Mouse (Mus musculus): ENCODE results near the gene Efnb3. TPM values are rescaled to one million over a fixed set of nuclear protein-coding genes. Genes with fewer than 3 reads are reported as not detected.
"Not testable (repeated sequence)": the region's sequence is repeated elsewhere in the genome, so short reads cannot be mapped to it uniquely, and the experiment has no call there.

The Efnb3 gene
- total and polyA plus RNA-seq, 2 experiments from 2014 or later: 145 to 166 TPM

GRCm38 (mm10) chr11:69532480-69533150 is 27.4 kb downstream of the Efnb3 start:
- 86% methylated on average over 7 of the region's 7 CpGs for WGBS
- H3K9me3 ChIP-seq (ENCODE audit: low read length): no peaks in the 10 kb centered on the region
- peak; percentile 44 for TF ChIP-seq CTCF (IDR thresholded peaks at IDR 0.05)

GRCm38 (mm10) chr11:69530755-69531154 is 29.2 kb downstream of the Efnb3 start:
- not testable (repeated sequence) for H3K9me3 ChIP-seq (ENCODE audit: low read length)

More at GRCm38 (mm10) chr11:69532480-69533150, 27.4 kb downstream of the Efnb3 start:
- Histone ChIP-seq H3K36me3 (ENCODE audit: insufficient read depth, low read length) (no peaks in the 10 kb centered on the region), H3K27me3 (ENCODE audit: insufficient read depth, low read length) (no peaks in the 10 kb centered on the region), H3K4me2 (ENCODE audit: low read depth, low read length, poor library complexity, severe bottlenecking) (no peak overlapping the region), H3K4me3 (ENCODE audit: low read depth, low read length) (no peak overlapping the region), H3K9ac (replicated peaks; ENCODE audit: low read length, poor library complexity, severe bottlenecking) (no peak overlapping the region), H3K27ac (ENCODE audit: low read depth, low read length) (no peak overlapping the region), H3K4me1 (ENCODE audit: insufficient read depth, low read length) (no peaks in the 10 kb centered on the region)
- ATAC-seq (ENCODE audit: low FRiP score) (no peak), DNase-seq (ENCODE audit: low spot score) (no peak)

GRCm38 (mm10) chr11:69530281-69530680 is 29.7 kb downstream of the Efnb3 start:
- not testable (repeated sequence) for H3K9ac ChIP-seq (replicated peaks; ENCODE audit: low read length, poor library complexity, severe bottlenecking); H3K4me3 ChIP-seq (ENCODE audit: low read depth, low read length); H3K9me3 ChIP-seq (ENCODE audit: low read length); H3K27me3 ChIP-seq (ENCODE audit: insufficient read depth, low read length); H3K27ac ChIP-seq (ENCODE audit: low read depth, low read length); H3K4me2 ChIP-seq (ENCODE audit: low read depth, low read length, poor library complexity, severe bottlenecking); DNase-seq (ENCODE audit: low spot score); ATAC-seq (ENCODE audit: low FRiP score); H3K36me3 ChIP-seq (ENCODE audit: insufficient read depth, low read length); H3K4me1 ChIP-seq (ENCODE audit: insufficient read depth, low read length)
- peak; percentile 27; the same call in 1 of the 2 replicates for TF ChIP-seq CTCF (IDR thresholded peaks at IDR 0.05)
- WGBS: 92% methylated on average over 3 of the region's 3 CpGs

More at GRCm38 (mm10) chr11:69530755-69531154, 29.2 kb downstream of the Efnb3 start:
- peak; percentile 43; the same call in 1 of the 2 replicates for TF ChIP-seq CTCF (IDR thresholded peaks at IDR 0.05)
- not testable (repeated sequence) for DNase-seq (ENCODE audit: low spot score); H3K4me3 ChIP-seq (ENCODE audit: low read depth, low read length); H3K4me2 ChIP-seq (ENCODE audit: low read depth, low read length, poor library complexity, severe bottlenecking); H3K27me3 ChIP-seq (ENCODE audit: insufficient read depth, low read length); H3K4me1 ChIP-seq (ENCODE audit: insufficient read depth, low read length); H3K36me3 ChIP-seq (ENCODE audit: insufficient read depth, low read length); H3K27ac ChIP-seq (ENCODE audit: low read depth, low read length); H3K9ac ChIP-seq (replicated peaks; ENCODE audit: low read length, poor library complexity, severe bottlenecking); ATAC-seq (ENCODE audit: low FRiP score)
- WGBS: 92% methylated on average over 6 of the region's 6 CpGs

DNA sequence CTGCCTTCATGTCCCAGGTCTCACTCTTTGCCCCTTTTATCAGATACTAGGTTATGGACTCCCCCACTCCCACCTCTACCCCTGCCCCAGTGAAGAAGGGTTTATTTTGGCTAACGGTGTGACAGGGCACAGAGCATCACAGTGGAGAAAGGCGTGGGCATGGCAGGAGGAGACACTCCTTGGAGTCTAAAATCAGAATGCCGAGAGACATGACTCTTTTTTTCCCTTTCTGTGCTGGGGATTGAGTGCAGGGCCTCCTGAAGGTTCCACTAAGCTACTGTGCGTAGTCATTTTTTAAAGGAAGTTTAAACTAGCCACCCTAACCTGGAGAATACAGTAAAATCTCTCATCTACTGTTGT is 32.0 kb downstream of the Efnb3 start:
- Histone ChIP-seq H3K27ac (ENCODE audit: low read depth, low read length) (peak overlapping the region; percentile 94), H3K4me2 (ENCODE audit: low read depth, low read length, poor library complexity, severe bottlenecking) (no peak overlapping the region), H3K36me3 (ENCODE audit: insufficient read depth, low read length) (0 out of 2 replicates have a peak, but pooled peaks cover 2% of the 10 kb centered on the region), H3K27me3 (ENCODE audit: insufficient read depth, low read length) (no peaks in the 10 kb centered on the region), H3K4me1 (ENCODE audit: insufficient read depth, low read length) (no peaks in the 10 kb centered on the region), H3K9me3 (ENCODE audit: low read length) (no peaks in the 10 kb centered on the region), H3K9ac (replicated peaks; ENCODE audit: low read length, poor library complexity, severe bottlenecking) (0 out of 2 replicates have a peak overlapping the region, but pooled peaks have one; percentile 29), H3K4me3 (ENCODE audit: low read depth, low read length) (no peak overlapping the region)
- DNase-seq (ENCODE audit: low spot score) (no peak), ATAC-seq (ENCODE audit: low FRiP score) (no peak)
- 71% methylated on average over 4 of the region's 4 CpGs for WGBS
- TF ChIP-seq CTCF (IDR thresholded peaks at IDR 0.05): no peak

- WGBS: 5% methylated on average over 30 of the region's 30 CpGs
- DNase-seq (ENCODE audit: low spot score) (peak; percentile 73), ATAC-seq (ENCODE audit: low FRiP score) (peak; percentile 49; the same call in 1 of the 2 replicates)
- Histone ChIP-seq H3K4me3 (ENCODE audit: low read depth, low read length) (peak overlapping the region; percentile 8), H3K27ac (ENCODE audit: low read depth, low read length) (peak overlapping the region; percentile 94), H3K4me2 (ENCODE audit: low read depth, low read length, poor library complexity, severe bottlenecking) (peak overlapping the region; percentile 41), H3K4me1 (ENCODE audit: insufficient read depth, low read length) (no peaks in the 10 kb centered on the region), H3K9me3 (ENCODE audit: low read length) (no peaks in the 10 kb centered on the region), H3K36me3 (ENCODE audit: insufficient read depth, low read length) (0 out of 2 replicates have a peak, but pooled peaks cover 2% of the 10 kb centered on the region), H3K27me3 (ENCODE audit: insufficient read depth, low read length) (no peaks in the 10 kb centered on the region), H3K9ac (replicated peaks; ENCODE audit: low read length, poor library complexity, severe bottlenecking) (peak overlapping the region; percentile 40)
- TF ChIP-seq CTCF (IDR thresholded peaks at IDR 0.05): no peak
These were observed 32.6 kb downstream of the Efnb3 start for GRCm38 (mm10) chr11:69527098-69528030.
